Mouse (Mus musculus) intestine, embryonic 15.5 days (tissue): ENCODE data around the gene Immp2l. TPM values are rescaled to one million over a fixed set of nuclear protein-coding genes. Genes with fewer than 3 reads are reported as not detected.

Experiments used
- ATAC-seq: fragments of 200-750 bp; cut with Nextera tagmentation; 2 replicates; pipeline ENCODE4 v1.8.0; 2017; ENCODE audit warnings: moderate TSS enrichment, moderate library complexity
- H3K27ac ChIP-seq: fragments of 300-500 bp; sonication (generic); 2 replicates; pipeline ENCODE4 v1.5.1; 2015; ENCODE audit warnings: mild to moderate bottlenecking, inconsistent platforms
- H3K27me3 ChIP-seq: fragments of 300-500 bp; sonication (generic); replicated peaks from 2 replicates; pipeline ENCODE4 v1.6.1; 2015; ENCODE audit warnings: inconsistent platforms
- H3K36me3 ChIP-seq: fragments of 300-500 bp; sonication (generic); 2 replicates; pipeline ENCODE4 v1.6.1; 2015; ENCODE audit warnings: inconsistent platforms
- H3K4me1 ChIP-seq: fragments of 300-500 bp; sonication (generic); replicated peaks from 2 replicates; pipeline ENCODE4 v1.6.1; 2015; ENCODE audit warnings: inconsistent platforms
- H3K4me2 ChIP-seq: fragments of 300-500 bp; sonication (generic); replicated peaks from 2 replicates; pipeline ENCODE4 v1.6.1; 2015; ENCODE audit warnings: mild to moderate bottlenecking, inconsistent platforms
- H3K4me3 ChIP-seq: fragments of 300-500 bp; sonication (generic); replicated peaks from 2 replicates; pipeline ENCODE4 v1.5.1; 2015; ENCODE audit warnings: inconsistent platforms
- H3K9ac ChIP-seq: fragments of 300-500 bp; sonication (generic); 2 replicates; pipeline ENCODE4 v1.6.1; 2015; ENCODE audit warnings: inconsistent platforms
- H3K9me3 ChIP-seq: fragments of 300-500 bp; sonication (generic); 2 replicates; pipeline ENCODE4 v1.6.1; 2016; ENCODE audit warnings: inconsistent platforms
- WGBS: fragments of 180-500 bp; shearing (Covaris S2); methylation state at CpG from one replicate; pipeline ENCODE4 v1.1.7; 2015; 5-methylcytosine and 5-hydroxymethylcytosine counted together
- polyA plus RNA-seq: library from polyadenylated mRNA; unstranded; fragments of >200 nt; fragmentation: Nextera tagmentation; extraction: Ambion mirVana; gene quantifications from 2 replicates; pipeline ENCODE4 v1.2.1, GENCODE M21; 2015

Immp2l gene
- polyA plus RNA-seq, 1 experiment from 2014 or later: 27.7 TPM

- ATAC-seq: no peak
- no peaks in the 10 kb centered on the region for H3K36me3 ChIP-seq
- no peaks in the 10 kb centered on the region for H3K27me3 ChIP-seq
- H3K4me2 ChIP-seq: no peak overlapping the region
- H3K4me1 ChIP-seq: no peaks in the 10 kb centered on the region
- H3K4me3 ChIP-seq: no peak overlapping the region
- no peaks in the 10 kb centered on the region for H3K9me3 ChIP-seq
- no peak overlapping the region for H3K27ac ChIP-seq
- H3K9ac ChIP-seq: no peak overlapping the region
- WGBS: 54% methylated on average over 6 of the region's 6 CpGs
These were observed 88.2 kb downstream of the Immp2l start for GRCm38 (mm10) chr12:41112137-41112536.

DNA sequence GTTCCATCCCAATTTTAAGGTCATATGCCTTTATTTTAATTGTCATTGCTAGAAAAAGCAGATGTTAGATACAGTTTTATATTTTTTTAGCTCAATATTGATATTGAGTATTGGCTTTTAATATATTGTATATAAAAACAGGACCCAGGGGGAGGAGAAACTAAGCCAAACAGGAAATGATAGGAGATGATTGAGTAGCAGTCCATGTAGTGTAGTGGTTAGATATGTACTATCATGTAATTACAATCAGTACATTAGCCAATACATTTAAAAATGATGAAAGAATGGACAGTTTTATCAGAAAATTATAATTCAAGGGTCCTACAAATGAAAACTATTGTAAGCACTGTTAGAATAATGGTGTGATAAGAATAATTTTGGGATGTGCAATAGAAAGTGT, 94.5 kb downstream of the Immp2l start:
- Histone ChIP-seq H3K36me3 (no peaks in the 10 kb centered on the region), H3K9me3 (no peaks in the 10 kb centered on the region), H3K9ac (no peak overlapping the region), H3K27me3 (no peaks in the 10 kb centered on the region), H3K4me2 (no peak overlapping the region), H3K4me1 (no peaks in the 10 kb centered on the region), H3K4me3 (no peak overlapping the region), H3K27ac (no peak overlapping the region)
- ATAC-seq: no peak

DNA sequence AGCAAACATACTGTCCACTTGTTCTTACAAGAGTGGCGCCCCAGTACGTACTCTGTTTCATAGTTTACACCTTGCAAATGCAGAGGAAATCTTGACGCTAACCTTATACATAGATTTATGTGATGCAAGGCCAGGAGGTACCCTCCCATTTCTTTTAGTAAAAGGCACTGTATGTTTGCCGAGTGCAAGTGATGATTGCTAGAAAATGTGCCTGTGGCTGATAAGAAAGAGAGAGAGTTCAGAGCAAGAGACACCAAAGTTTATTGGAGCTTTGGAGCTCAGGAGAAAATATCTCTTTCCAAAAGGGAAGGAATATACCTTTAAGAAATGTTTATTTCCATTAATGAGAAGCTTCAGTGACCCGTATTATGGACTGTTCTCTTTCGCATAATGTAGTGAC, 95.8 kb downstream of the Immp2l start:
- Histone ChIP-seq H3K9ac (no peak overlapping the region), H3K9me3 (no peaks in the 10 kb centered on the region), H3K4me3 (no peak overlapping the region), H3K4me2 (no peak overlapping the region), H3K4me1 (no peaks in the 10 kb centered on the region), H3K36me3 (no peaks in the 10 kb centered on the region), H3K27ac (no peak overlapping the region), H3K27me3 (no peaks in the 10 kb centered on the region)
- 51% methylated on average over 6 of the region's 6 CpGs for WGBS
- no peak for ATAC-seq

- Histone ChIP-seq H3K9me3 (no peaks in the 10 kb centered on the region), H3K9ac (no peak overlapping the region), H3K4me3 (no peak overlapping the region), H3K27me3 (no peaks in the 10 kb centered on the region), H3K4me1 (no peaks in the 10 kb centered on the region), H3K4me2 (no peak overlapping the region), H3K36me3 (no peaks in the 10 kb centered on the region), H3K27ac (no peak overlapping the region)
- WGBS: 88% methylated on average over 2 of the region's 2 CpGs
- ATAC-seq: no peak
These were observed 99.3 kb downstream of the Immp2l start for GRCm38 (mm10) chr12:41123207-41123606.

DNA sequence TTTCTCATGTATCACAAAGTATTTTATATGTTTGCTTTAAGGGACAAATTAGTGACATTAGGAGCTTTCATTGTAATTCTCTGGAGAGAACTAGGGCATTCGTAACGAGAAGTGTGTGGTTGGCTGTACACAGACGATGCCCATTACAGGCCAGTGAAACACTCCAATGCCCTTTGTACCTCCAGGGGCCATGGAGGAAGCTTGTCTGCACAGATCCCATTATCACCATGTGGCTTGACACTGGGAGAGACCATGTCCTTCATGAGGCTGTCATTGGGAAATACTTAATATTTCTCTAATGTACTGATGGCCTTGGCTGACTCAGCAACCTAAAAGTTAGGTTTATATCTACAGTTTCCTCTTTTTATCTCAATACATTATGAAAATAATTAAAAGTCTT, 111.0 kb downstream of the Immp2l start:
- H3K4me3 ChIP-seq: no peak overlapping the region
- H3K9ac ChIP-seq: no peak overlapping the region
- H3K27ac ChIP-seq: no peak overlapping the region
- H3K4me2 ChIP-seq: no peak overlapping the region
- WGBS: 72% methylated on average over 3 of the region's 3 CpGs
- no peaks in the 10 kb centered on the region for H3K9me3 ChIP-seq
- no peak for ATAC-seq
- no peaks in the 10 kb centered on the region for H3K4me1 ChIP-seq
- H3K27me3 ChIP-seq: no peaks in the 10 kb centered on the region
- H3K36me3 ChIP-seq: no peaks in the 10 kb centered on the region

GRCm38 (mm10) chr12:41159543-41159942, 135.7 kb downstream of the Immp2l start:
- no peaks in the 10 kb centered on the region for H3K27me3 ChIP-seq
- no peak overlapping the region for H3K27ac ChIP-seq
- no peak for ATAC-seq
- H3K4me2 ChIP-seq: no peak overlapping the region
- H3K4me1 ChIP-seq: no peaks in the 10 kb centered on the region
- no peaks in the 10 kb centered on the region for H3K36me3 ChIP-seq
- H3K9ac ChIP-seq: no peak overlapping the region
- 82% methylated on average over 4 of the region's 4 CpGs for WGBS
- H3K9me3 ChIP-seq: no peaks in the 10 kb centered on the region
- H3K4me3 ChIP-seq: no peak overlapping the region

DNA sequence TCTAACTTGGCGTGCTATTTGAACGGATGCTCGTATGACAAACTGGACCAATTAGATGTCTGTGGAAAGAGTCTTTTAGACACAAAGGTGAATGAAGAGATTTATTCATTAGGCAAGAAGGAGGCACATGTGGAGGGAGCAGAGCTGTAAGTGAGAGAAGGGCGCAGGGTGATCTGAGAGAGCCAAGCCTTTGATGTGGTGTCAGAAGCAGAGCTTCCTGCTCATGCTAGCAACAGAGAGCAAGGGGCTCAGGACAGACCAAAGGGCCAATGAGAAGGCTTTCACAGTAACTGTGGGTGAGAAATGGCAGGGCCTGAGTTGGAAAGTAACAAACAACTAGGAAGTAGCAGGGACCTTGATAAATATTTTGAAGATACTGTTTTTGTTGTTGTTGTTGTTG, 143.9 kb downstream of the Immp2l start:
- H3K4me1 ChIP-seq: no peaks in the 10 kb centered on the region
- no peaks in the 10 kb centered on the region for H3K36me3 ChIP-seq
- no peaks in the 10 kb centered on the region for H3K9me3 ChIP-seq
- no peaks in the 10 kb centered on the region for H3K27me3 ChIP-seq
- 83% methylated on average over 4 of the region's 4 CpGs for WGBS
- H3K4me3 ChIP-seq: no peak overlapping the region
- no peak overlapping the region for H3K9ac ChIP-seq
- no peak overlapping the region for H3K27ac ChIP-seq
- no peak overlapping the region for H3K4me2 ChIP-seq
- ATAC-seq: no peak

GRCm38 (mm10) chr12:41170051-41170450, 146.2 kb downstream of the Immp2l start:
- Histone ChIP-seq H3K4me2 (no peak overlapping the region), H3K4me1 (no peaks in the 10 kb centered on the region), H3K27me3 (no peaks in the 10 kb centered on the region), H3K36me3 (no peaks in the 10 kb centered on the region), H3K9me3 (no peaks in the 10 kb centered on the region), H3K27ac (no peak overlapping the region), H3K4me3 (no peak overlapping the region), H3K9ac (no peak overlapping the region)
- ATAC-seq: no peak
- 84% methylated on average over 1 of the region's 1 CpGs for WGBS

- H3K4me1 ChIP-seq: no peaks in the 10 kb centered on the region
- no peak overlapping the region for H3K9ac ChIP-seq
- no peak overlapping the region for H3K4me2 ChIP-seq
- no peaks in the 10 kb centered on the region for H3K9me3 ChIP-seq
- H3K27me3 ChIP-seq: no peaks in the 10 kb centered on the region
- H3K27ac ChIP-seq: no peak overlapping the region
- no peak overlapping the region for H3K4me3 ChIP-seq
- no peaks in the 10 kb centered on the region for H3K36me3 ChIP-seq
- no peak for ATAC-seq
These were observed 159.0 kb downstream of the Immp2l start for GRCm38 (mm10) chr12:41182856-41183255.

- no peaks in the 10 kb centered on the region for H3K9me3 ChIP-seq
- 74% methylated on average over 4 of the region's 4 CpGs for WGBS
- ATAC-seq: no peak
- no peak overlapping the region for H3K4me3 ChIP-seq
- H3K4me1 ChIP-seq: no peaks in the 10 kb centered on the region
- no peak overlapping the region for H3K27ac ChIP-seq
- H3K4me2 ChIP-seq: no peak overlapping the region
- H3K9ac ChIP-seq: no peak overlapping the region
- H3K36me3 ChIP-seq: no peaks in the 10 kb centered on the region
- no peaks in the 10 kb centered on the region for H3K27me3 ChIP-seq
These were observed 161.2 kb downstream of the Immp2l start for GRCm38 (mm10) chr12:41185060-41185459.

DNA sequence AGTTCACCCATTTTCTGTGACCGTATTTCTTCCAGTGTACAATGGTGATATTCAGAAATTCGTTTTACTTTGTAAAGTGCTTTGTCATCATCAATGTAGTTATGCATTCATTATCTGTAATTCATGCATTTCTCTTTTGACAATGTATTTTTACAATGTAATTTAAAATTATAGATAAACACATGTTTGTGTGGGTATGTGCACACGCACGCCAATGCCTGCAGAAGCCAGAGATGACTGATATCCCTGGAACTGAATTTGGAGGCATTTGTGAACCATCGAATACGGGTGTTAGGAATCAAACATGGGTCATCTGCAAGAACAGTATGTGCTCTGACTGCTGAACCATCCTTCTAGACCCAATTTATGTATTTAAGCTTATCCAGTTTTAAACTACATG, 161.6 kb downstream of the Immp2l start:
- Histone ChIP-seq H3K27ac (no peak overlapping the region), H3K36me3 (no peaks in the 10 kb centered on the region), H3K9me3 (no peaks in the 10 kb centered on the region), H3K4me2 (no peak overlapping the region), H3K4me3 (no peak overlapping the region), H3K4me1 (no peaks in the 10 kb centered on the region), H3K9ac (no peak overlapping the region), H3K27me3 (no peaks in the 10 kb centered on the region)
- no peak for ATAC-seq
- 92% methylated on average over 6 of the region's 6 CpGs for WGBS

- no peaks in the 10 kb centered on the region for H3K9me3 ChIP-seq
- H3K4me1 ChIP-seq: no peaks in the 10 kb centered on the region
- no peak overlapping the region for H3K4me2 ChIP-seq
- no peaks in the 10 kb centered on the region for H3K36me3 ChIP-seq
- ATAC-seq: no peak
- no peak overlapping the region for H3K27ac ChIP-seq
- no peaks in the 10 kb centered on the region for H3K27me3 ChIP-seq
- WGBS: 46% methylated on average over 3 of the region's 3 CpGs
- no peak overlapping the region for H3K9ac ChIP-seq
- no peak overlapping the region for H3K4me3 ChIP-seq
These were observed 168.9 kb downstream of the Immp2l start for GRCm38 (mm10) chr12:41192829-41193228.

DNA sequence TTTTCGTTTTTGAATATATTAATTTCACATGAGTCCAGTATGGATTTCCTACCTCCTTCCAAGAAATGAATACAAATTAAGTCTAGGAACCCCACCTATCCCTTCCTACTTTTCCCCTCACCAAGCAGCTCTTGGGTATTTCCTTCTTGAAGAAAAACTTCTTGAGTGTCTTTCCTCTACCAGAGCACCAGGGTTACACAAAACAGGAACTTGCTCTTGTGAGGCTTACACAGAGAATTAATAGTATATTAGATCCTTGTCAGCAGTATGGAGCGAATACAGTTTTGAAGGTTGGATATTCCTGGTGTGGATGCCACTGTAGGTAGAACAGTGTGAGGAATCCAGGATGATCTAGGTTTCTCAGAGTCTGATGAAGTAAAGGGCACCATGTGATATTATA, 172.5 kb downstream of the Immp2l start:
- Histone ChIP-seq H3K36me3 (no peaks in the 10 kb centered on the region), H3K4me2 (no peak overlapping the region), H3K27ac (no peak overlapping the region), H3K4me1 (no peaks in the 10 kb centered on the region), H3K9ac (no peak overlapping the region), H3K4me3 (no peak overlapping the region), H3K9me3 (no peaks in the 10 kb centered on the region), H3K27me3 (no peaks in the 10 kb centered on the region)
- ATAC-seq: no peak
- WGBS: 79% methylated on average over 2 of the region's 2 CpGs

DNA sequence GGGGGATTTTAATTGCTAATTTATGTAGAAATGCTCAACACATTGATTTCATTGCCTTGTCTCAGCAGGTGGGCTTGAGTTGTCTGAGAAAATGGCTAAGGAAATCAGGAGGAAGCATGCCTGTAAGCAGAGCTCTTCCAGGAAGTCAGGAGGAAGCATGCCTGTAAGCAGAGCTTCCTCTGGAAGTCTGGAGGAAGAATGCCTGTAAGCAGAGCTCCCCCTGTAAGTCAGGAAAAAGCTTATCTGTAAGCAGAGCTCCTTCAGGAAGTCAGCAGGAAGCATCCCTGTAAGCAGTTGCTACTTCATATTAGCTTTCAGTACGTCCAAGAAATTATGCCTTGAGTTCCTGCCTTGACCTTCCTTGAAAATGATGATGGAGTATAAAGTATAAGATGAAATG, 191.3 kb downstream of the Immp2l start:
- 52% methylated on average over 1 of the region's 1 CpGs for WGBS
- H3K9me3 ChIP-seq: no peaks in the 10 kb centered on the region
- no peaks in the 10 kb centered on the region for H3K27me3 ChIP-seq
- H3K4me2 ChIP-seq: no peak overlapping the region
- no peak overlapping the region for H3K4me3 ChIP-seq
- no peak overlapping the region for H3K27ac ChIP-seq
- no peak for ATAC-seq
- no peaks in the 10 kb centered on the region for H3K36me3 ChIP-seq
- H3K4me1 ChIP-seq: no peaks in the 10 kb centered on the region
- H3K9ac ChIP-seq: no peak overlapping the region
